Mouse (Mus musculus): ENCODE measurements around the gene Psmd11. TPM values are rescaled to one million over a fixed set of nuclear protein-coding genes. Genes with fewer than 3 reads are reported as not detected.

The Psmd11 gene
- total and polyA plus RNA-seq, 2 experiments from 2014 or later: 33.4 to 310 TPM

DNA sequence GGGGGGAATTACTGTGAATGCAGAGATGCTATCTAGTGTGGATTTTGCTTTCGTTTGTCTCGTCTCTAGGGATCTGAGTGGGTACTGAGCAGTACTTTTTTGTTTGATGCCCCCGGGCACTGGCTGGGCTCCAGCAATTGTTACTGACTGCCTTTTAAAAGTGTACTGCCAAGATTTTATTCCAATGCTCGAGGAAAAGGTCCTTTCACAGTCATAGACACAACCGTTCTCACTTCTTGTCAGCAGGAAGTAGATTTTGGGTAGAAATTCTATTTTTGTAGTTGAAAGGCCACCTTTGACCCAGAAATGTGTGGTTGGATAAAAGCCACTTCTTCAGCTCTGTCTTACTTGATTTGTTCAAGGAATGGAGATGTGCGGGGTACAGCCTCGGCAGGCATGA lies 85.4 kb downstream of the Psmd11 start:
- DNase-seq: peak; percentile 27
- Histone ChIP-seq H3K4me2 (ENCODE audit: low read depth) (no peak overlapping the region), H3K4me3 (ENCODE audit: low read depth, low read length) (no peak overlapping the region), H3K9me3 (ENCODE audit: low read length) (no peaks in the 10 kb centered on the region), H3K27ac (ENCODE audit: low read depth, low read length) (0 out of 2 replicates have a peak overlapping the region, but pooled peaks have one; percentile 23), H3K36me3 (ENCODE audit: insufficient read depth) (no peaks in the 10 kb centered on the region), H3K9ac (no peak overlapping the region), H3K4me1 (ENCODE audit: insufficient read depth) (peaks cover 41% of the 10 kb centered on the region), H3K27me3 (ENCODE audit: insufficient read depth, low read length) (no peaks in the 10 kb centered on the region)
- no peak for TF ChIP-seq CTCF (IDR thresholded peaks at IDR 0.05; ENCODE audit: low read depth)
- no peak for ATAC-seq
- 23% methylated on average over 7 of the region's 7 CpGs for WGBS

DNA sequence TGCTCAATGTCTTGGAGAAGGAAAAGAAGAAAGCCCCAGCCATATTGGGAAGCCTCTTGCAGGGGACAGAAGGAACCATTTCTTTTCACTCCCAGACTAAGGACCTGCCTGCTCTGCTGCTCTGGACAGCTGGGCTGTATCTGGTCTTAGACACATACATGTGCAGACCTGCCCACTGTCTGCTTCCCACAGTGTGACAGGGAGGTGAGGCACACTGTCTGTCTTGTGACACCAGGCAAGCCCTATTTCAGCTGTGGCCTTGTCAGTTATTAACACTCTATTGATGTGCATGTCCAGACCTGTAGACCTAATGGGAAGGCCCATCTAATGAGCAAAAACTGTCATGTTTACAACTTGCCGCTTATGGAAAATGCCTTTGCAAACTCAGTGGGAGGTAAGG lies 86.9 kb downstream of the Psmd11 start:
- Histone ChIP-seq H3K4me2 (ENCODE audit: low read depth) (no peak overlapping the region), H3K4me1 (ENCODE audit: insufficient read depth) (peaks cover 45% of the 10 kb centered on the region), H3K27me3 (ENCODE audit: insufficient read depth, low read length) (no peaks in the 10 kb centered on the region), H3K9me3 (ENCODE audit: low read length) (no peaks in the 10 kb centered on the region), H3K36me3 (ENCODE audit: insufficient read depth) (no peaks in the 10 kb centered on the region), H3K9ac (0 out of 2 replicates have a peak overlapping the region, but pooled peaks have one; percentile 14), H3K4me3 (ENCODE audit: low read depth, low read length) (no peak overlapping the region), H3K27ac (ENCODE audit: low read depth, low read length) (peak overlapping the region; percentile 76)
- DNase-seq: no peak
- TF ChIP-seq CTCF (IDR thresholded peaks at IDR 0.05; ENCODE audit: low read depth): no peak
- 29% methylated on average over 1 of the region's 1 CpGs for WGBS
- ATAC-seq: no peak

DNA sequence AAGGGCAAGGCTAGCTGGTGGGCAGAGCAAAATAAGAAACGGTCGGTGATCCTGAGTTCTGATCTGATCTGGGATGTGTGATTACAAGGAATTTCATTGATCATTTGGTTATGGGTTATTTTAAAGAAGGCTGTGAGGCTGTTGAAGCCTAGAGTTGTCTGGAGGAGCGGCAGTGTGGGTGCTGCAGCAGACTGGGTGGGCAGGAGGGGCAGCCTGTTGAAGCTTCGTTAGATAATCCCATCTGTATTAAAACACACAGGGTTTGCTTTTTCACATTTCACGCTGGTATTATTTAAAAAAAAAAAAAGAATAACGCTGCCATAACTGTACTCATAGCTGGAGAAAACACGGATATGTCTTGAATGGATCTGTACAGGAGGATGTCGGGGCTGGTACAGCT lies 87.5 kb downstream of the Psmd11 start:
- Histone ChIP-seq H3K9ac (0 out of 2 replicates have a peak overlapping the region, but pooled peaks have one; percentile 14), H3K4me3 (ENCODE audit: low read depth, low read length) (no peak overlapping the region), H3K9me3 (ENCODE audit: low read length) (no peaks in the 10 kb centered on the region), H3K4me1 (ENCODE audit: insufficient read depth) (peaks cover 45% of the 10 kb centered on the region), H3K27ac (ENCODE audit: low read depth, low read length) (peak overlapping the region; percentile 76), H3K27me3 (ENCODE audit: insufficient read depth, low read length) (no peaks in the 10 kb centered on the region), H3K4me2 (ENCODE audit: low read depth) (no peak overlapping the region), H3K36me3 (ENCODE audit: insufficient read depth) (no peaks in the 10 kb centered on the region)
- no peak for TF ChIP-seq CTCF (IDR thresholded peaks at IDR 0.05; ENCODE audit: low read depth)
- 54% methylated on average over 8 of the region's 8 CpGs for WGBS
- ATAC-seq: no peak
- DNase-seq: peak; percentile 49

DNA sequence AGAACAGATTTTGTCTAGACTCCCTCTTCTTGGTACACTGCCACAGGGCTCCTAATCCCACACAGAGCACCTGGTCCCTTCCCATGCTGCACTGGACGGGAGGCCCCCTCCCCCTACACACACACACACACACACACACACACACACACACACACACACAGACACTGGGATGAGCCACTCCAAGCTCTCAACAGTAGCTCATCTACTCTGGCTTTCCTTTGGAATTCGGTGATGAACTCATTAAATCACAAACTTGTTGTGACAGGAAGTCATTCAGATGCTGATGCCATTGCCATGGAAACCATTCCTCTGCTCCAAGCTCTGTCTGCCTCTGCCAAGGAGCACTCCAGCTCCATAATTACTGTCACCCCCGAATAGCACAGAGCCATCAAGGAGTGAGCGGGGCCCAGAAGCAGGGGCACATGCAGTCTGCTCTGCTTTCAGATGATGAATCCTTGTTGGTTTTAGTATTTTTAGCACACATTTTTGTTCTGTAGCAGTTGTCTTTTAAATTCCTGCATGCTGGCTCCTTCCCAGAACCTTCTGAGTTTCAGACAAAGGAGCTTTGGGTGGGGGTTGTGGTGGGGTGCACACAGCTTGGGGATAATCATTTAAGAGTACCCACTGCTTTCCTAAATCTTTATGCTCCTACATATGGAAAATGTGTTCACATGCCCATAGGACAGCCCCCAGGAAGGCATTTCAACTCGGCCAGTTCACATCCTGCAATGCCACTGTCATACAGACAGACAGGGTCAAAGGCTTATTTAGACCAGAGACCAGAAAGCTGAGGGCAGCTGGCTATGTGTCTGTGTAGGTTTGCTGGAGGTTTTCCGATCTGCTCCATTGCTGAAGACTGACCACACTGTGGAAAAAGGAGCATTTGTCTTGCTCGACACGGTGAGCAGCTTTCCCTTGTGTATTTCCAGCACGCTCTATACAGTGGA lies 90.3 kb downstream of the Psmd11 start:
- ATAC-seq: peak; percentile 99
- Histone ChIP-seq H3K4me1 (ENCODE audit: insufficient read depth) (peaks cover 45% of the 10 kb centered on the region), H3K36me3 (ENCODE audit: insufficient read depth) (no peaks in the 10 kb centered on the region), H3K27me3 (ENCODE audit: insufficient read depth, low read length) (no peaks in the 10 kb centered on the region), H3K27ac (ENCODE audit: low read depth, low read length) (peak overlapping the region; percentile 99), H3K4me3 (ENCODE audit: low read depth, low read length) (no peak overlapping the region), H3K9me3 (ENCODE audit: low read length) (no peaks in the 10 kb centered on the region), H3K4me2 (ENCODE audit: low read depth) (0 out of 2 replicates have a peak overlapping the region, but pooled peaks have one; percentile 8), H3K9ac (peak overlapping the region; percentile 47)
- DNase-seq: peak; percentile 94
- no peak for TF ChIP-seq CTCF (IDR thresholded peaks at IDR 0.05; ENCODE audit: low read depth)
- WGBS: 12% methylated on average over 9 of the region's 9 CpGs

DNA sequence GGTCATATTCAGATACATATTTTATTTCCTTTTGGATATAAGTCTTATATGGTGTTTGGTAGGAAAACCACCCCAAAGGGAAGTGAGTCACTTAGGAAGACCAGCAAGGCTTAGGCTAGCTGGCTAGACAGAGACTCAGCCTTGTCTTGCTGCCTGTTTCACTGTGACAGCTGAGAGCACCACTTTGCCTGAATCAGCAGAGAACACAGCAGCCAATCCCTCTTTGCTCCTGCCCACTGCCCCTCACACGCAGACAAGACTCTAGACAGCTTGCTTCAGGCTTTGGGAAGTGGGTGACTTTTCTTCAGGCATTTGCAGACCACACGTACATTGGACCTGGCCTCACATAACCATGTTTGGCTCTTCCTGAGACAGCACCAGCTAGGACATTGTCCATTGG lies 92.7 kb downstream of the Psmd11 start:
- TF ChIP-seq CTCF (IDR thresholded peaks at IDR 0.05; ENCODE audit: low read depth): no peak
- 68% methylated on average over 2 of the region's 2 CpGs for WGBS
- H3K27me3 ChIP-seq (ENCODE audit: insufficient read depth, low read length): no peaks in the 10 kb centered on the region
- H3K9ac ChIP-seq: no peak overlapping the region
- no peak overlapping the region for H3K4me3 ChIP-seq (ENCODE audit: low read depth, low read length)
- H3K4me2 ChIP-seq (ENCODE audit: low read depth): no peak overlapping the region
- H3K9me3 ChIP-seq (ENCODE audit: low read length): no peaks in the 10 kb centered on the region
- ATAC-seq (no peak), DNase-seq (no peak)
- H3K36me3 ChIP-seq (ENCODE audit: insufficient read depth): no peaks in the 10 kb centered on the region
- 0 out of 2 replicates have a peak overlapping the region, but pooled peaks have one; percentile 24 for H3K27ac ChIP-seq (ENCODE audit: low read depth, low read length)
- H3K4me1 ChIP-seq (ENCODE audit: insufficient read depth): peaks cover 33% of the 10 kb centered on the region

Other genes with a start within 250 kb of the Psmd11 start
- gene Rnf135, start 244.8 kb upstream of the Psmd11 start, total RNA-seq (2014; rRNA removed): 1.3 and 2.0 TPM in 2 replicates
- gene Rnf135, start 244.8 kb upstream of the Psmd11 start, polyA plus RNA-seq (2015; fragmentation: Nextera tagmentation; extraction: Ambion mirVana): 2.2 and 3.1 TPM in 2 replicates
- 69.5 and 79.1 TPM in 2 replicates for gene Rhot1, start 219.6 kb upstream of the Psmd11 start, total RNA-seq (2014; rRNA removed)
- 56.0 and 61.0 TPM in 2 replicates for gene Rhot1, start 219.6 kb upstream of the Psmd11 start, polyA plus RNA-seq (2015; fragmentation: Nextera tagmentation; extraction: Ambion mirVana)
- gene Rhbdl3, start 127.7 kb upstream of the Psmd11 start, total RNA-seq (2014; rRNA removed): 3.8 and 6.7 TPM in 2 replicates
- gene Rhbdl3, start 127.7 kb upstream of the Psmd11 start, polyA plus RNA-seq (2015; fragmentation: Nextera tagmentation; extraction: Ambion mirVana): 2.5 and 2.8 TPM in 2 replicates
- gene 5730455P16Rik, start 50.6 kb upstream of the Psmd11 start, total RNA-seq (2014; rRNA removed): 41.8 and 43.2 TPM in 2 replicates
- gene 5730455P16Rik, start 50.6 kb upstream of the Psmd11 start, polyA plus RNA-seq (2015; fragmentation: Nextera tagmentation; extraction: Ambion mirVana): 30.8 and 47.6 TPM in 2 replicates
- 250 and 264 TPM in 2 replicates for gene Zfp207, start 45.3 kb upstream of the Psmd11 start, total RNA-seq (2014; rRNA removed)
- 163 and 171 TPM in 2 replicates for gene Zfp207, start 45.3 kb upstream of the Psmd11 start, polyA plus RNA-seq (2015; fragmentation: Nextera tagmentation; extraction: Ambion mirVana)
- gene Cdk5r1, start 48.4 kb downstream of the Psmd11 start, total RNA-seq (2014; rRNA removed): 392 and 416 TPM in 2 replicates
- gene Cdk5r1, start 48.4 kb downstream of the Psmd11 start, polyA plus RNA-seq (2015; fragmentation: Nextera tagmentation; extraction: Ambion mirVana): 117 and 122 TPM in 2 replicates

All from forebrain, postnatal 0 days (tissue).